Comparison of ENCODE assay signal across 15 mouse cellular contexts in genomic region chr6:7748536-7748935, GRCm38 (mm10).
"Had no signal": no experiment of that assay in that cellular context is flagged by ENCODE, and none has a peak within 500 bp of the region (broad histone marks: within the 10 kb centered on the region; RNA-seq: fewer than 3 reads in every experiment).

No protein-coding gene starts in this region.

- H3K27ac ChIP-seq: neural tube, embryonic 15.5 days; stomach, embryonic 15.5 days; stomach, postnatal 0 days had no signal

- H3K9me3 ChIP-seq: neural tube, embryonic 15.5 days; stomach, embryonic 15.5 days had no signal

- H3K4me3 ChIP-seq: neural tube, embryonic 15.5 days; stomach, embryonic 15.5 days had no signal

- H3K9ac ChIP-seq: neural tube, embryonic 15.5 days; stomach, embryonic 15.5 days had no signal

- H3K4me1 ChIP-seq: neural tube, embryonic 15.5 days; stomach, embryonic 15.5 days had no signal

- H3K27me3 ChIP-seq: neural tube, embryonic 15.5 days; stomach, embryonic 15.5 days had no signal

- H3K4me2 ChIP-seq: neural tube, embryonic 15.5 days; stomach, embryonic 15.5 days had no signal

- H3K36me3 ChIP-seq: neural tube, embryonic 15.5 days; stomach, embryonic 15.5 days had no signal

- DNase-seq: retina, postnatal 1 day; right cerebral cortex, adult 18-20 months; right cerebral cortex, postnatal 14 days; right cerebral cortex, postnatal 25 days; right cerebral cortex, postnatal 4 days; spleen, adult 18-20 months; thymus, adult 18-20 months; thymus, adult 2 months; thymus, postnatal 14 days; thymus, postnatal 25 days; thymus, postnatal 36 days; thymus, postnatal 4 days had no signal
